Mouse (Mus musculus) testis, adult 2 months (tissue): Measurements from ENCODE around the gene Brinp2. TPM values are rescaled to one million over a fixed set of nuclear protein-coding genes. Genes with fewer than 3 reads are reported as not detected.
A peak's percentile ranks its signal among the peaks of the same experiment; 100 is the strongest.

ENCODE experiments used
- H3K27ac ChIP-seq: fragments of 200-500 bp; 2 replicates; pipeline ENCODE4 v1.5.1; 2012; ENCODE audit warnings: low read depth, low read length; ENCODE audit not compliant: control insufficient read depth, insufficient read depth
- H3K27me3 ChIP-seq: fragments of 200-500 bp; 2 replicates; pipeline ENCODE4 v1.6.1; 2012; ENCODE audit warnings: mild to moderate bottlenecking, low read length, moderate library complexity; ENCODE audit not compliant: control insufficient read depth, insufficient read depth
- H3K36me3 ChIP-seq: fragments of 200-500 bp; 2 replicates; pipeline ENCODE4 v1.6.1; 2012; ENCODE audit warnings: mild to moderate bottlenecking, low read length; ENCODE audit not compliant: control insufficient read depth, insufficient read depth
- H3K4me1 ChIP-seq: fragments of 200-500 bp; 2 replicates; pipeline ENCODE4 v1.6.1; 2012; ENCODE audit warnings: low read length; ENCODE audit not compliant: control insufficient read depth, insufficient read depth
- H3K4me3 ChIP-seq: fragments of 200-500 bp; 2 replicates; pipeline ENCODE4 v1.5.1; 2012; ENCODE audit warnings: low read depth, mild to moderate bottlenecking, low read length, moderate library complexity, mixed read lengths; ENCODE audit not compliant: control insufficient read depth
- CTCF ChIP-seq: fragments of 200-500 bp; IDR thresholded peaks from 2 replicates; pipeline ENCODE4 v1.5.1; 2012; ENCODE audit warnings: low read depth, mild to moderate bottlenecking, inconsistent platforms, low read length, moderate library complexity; ENCODE audit not compliant: control insufficient read depth, insufficient read depth, insufficient replicate concordance
- POLR2A ChIP-seq: fragments of 200-500 bp; IDR thresholded peaks from 2 replicates; pipeline ENCODE4 v1.6.1; 2012; ENCODE audit warnings: low read depth, mild to moderate bottlenecking, inconsistent platforms, low read length, moderate library complexity; ENCODE audit not compliant: control insufficient read depth
- polyA plus RNA-seq: library from polyadenylated mRNA; depleted of rRNA; stranded (reverse); fragments of >200 nt; gene quantifications from 2 replicates; pipeline ENCODE4 v1.2.3, GENCODE M21; 2012

Brinp2 gene
- polyA plus RNA-seq, 1 experiment: 0.07 TPM

DNA sequence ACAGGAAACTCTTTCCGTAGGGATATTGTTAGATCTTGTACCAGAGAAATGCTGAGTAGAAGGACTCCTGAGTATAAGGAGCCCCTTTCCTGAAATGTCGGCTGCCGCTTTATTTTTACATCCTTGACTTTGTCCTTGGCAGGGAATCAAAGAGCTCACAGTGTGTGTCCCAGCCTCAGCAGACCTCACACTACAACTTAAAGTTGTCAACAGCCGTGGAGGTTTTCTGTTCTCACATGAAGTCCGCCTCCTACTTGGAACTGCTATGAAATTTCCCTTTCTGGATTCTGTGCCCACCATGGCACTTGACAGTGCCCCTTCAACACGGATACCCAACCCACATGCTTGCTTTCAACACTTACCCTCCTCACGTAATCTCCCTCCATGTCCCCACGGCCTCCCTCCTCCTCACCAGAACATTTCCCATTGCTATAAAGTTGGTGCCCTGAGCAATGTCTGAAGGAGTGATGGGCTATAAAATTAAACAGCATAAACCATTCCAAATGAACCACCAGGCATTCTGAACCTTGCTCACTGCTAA, 103.4 kb downstream of the Brinp2 start:
- H3K36me3 ChIP-seq: no peaks in the 10 kb centered on the region
- H3K27ac ChIP-seq: no peak overlapping the region
- no peaks in the 10 kb centered on the region for H3K27me3 ChIP-seq
- no peaks in the 10 kb centered on the region for H3K4me1 ChIP-seq
- H3K4me3 ChIP-seq: no peak overlapping the region
- TF ChIP-seq CTCF (no peak), POLR2A (no peak)

DNA sequence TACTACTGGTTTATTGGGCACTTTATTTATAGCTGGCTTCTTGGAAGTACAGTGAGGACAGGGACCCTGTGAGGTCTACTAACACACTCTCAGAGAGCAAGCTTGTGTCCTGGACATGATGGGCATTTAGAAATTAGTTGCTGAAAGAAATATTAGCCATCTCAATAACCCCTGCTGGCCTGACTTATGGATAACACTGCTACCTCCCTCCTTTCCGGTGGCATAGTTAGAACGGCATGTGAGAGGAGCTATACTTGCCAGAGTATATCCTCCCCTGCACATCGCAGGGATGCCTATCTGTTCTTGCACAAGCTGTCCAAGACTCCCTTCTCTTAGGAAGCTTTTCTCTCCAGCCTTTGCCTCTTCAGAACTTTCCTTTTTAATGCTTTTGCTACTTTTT, 107.9 kb downstream of the Brinp2 start:
- Histone ChIP-seq H3K4me3 (no peak overlapping the region), H3K27ac (no peak overlapping the region), H3K4me1 (no peaks in the 10 kb centered on the region; the same call in 1 of the 2 replicates), H3K27me3 (no peaks in the 10 kb centered on the region), H3K36me3 (no peaks in the 10 kb centered on the region)
- no peak for TF ChIP-seq CTCF
- TF ChIP-seq POLR2A: no peak

DNA sequence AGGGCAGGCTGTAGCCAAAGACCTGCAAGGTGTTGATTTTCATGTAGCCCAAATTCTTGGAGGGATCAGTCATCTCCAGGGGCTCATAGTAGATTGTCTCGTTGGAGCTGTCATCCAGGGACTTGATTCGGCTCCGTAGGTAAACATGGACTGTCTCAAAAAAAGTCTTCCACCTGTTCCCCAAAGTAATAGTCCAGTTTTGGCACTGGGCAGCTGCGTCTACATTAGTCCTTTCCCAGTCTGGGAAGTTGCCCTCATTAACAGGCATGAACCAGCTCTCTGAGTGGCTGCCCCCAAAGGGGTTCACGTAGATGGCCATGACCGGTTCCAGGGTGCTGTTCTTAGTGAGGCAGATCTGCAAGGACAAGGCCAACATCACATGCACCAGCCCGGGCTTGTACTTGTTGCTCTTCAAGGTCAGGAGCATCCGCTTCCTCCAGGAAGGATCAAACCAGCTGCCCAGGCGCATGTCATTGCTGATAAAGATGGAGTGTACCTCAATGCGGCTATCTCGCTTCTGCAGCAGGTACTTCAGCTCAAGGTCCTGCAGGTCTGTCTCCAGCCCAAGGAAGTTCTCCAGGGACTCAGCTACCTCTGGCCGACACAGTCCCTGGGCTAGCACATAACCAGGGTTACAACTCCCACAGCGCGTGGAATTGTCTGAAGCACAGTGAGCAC, 109.5 kb downstream of the Brinp2 start:
- Histone ChIP-seq H3K36me3 (no peaks in the 10 kb centered on the region), H3K27ac (no peak overlapping the region), H3K27me3 (no peaks in the 10 kb centered on the region), H3K4me3 (no peak overlapping the region), H3K4me1 (no peaks in the 10 kb centered on the region; the same call in 1 of the 2 replicates)
- TF ChIP-seq CTCF (no peak), POLR2A (no peak)

DNA sequence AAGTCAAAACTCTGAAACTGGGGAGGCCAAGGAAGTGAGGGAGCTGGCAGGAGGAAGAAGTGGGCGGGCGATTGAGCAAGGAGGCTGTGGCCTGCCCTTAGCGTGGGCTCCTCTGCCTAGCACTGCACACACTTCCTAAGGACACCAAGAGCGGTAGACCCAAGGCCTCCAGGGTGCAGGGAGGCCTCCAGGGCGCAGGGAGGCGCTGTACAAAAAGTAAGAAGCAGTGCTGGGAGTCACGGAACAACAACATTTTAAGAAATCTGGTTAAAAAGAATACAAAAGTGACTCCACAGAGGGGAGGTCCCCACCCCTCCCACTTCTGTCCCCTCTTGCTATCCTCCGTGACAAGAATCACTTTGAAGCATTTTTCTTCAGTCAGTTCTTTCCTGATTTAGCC, 110.6 kb downstream of the Brinp2 start:
- peak; percentile 68; the same call in 1 of the 2 replicates for TF ChIP-seq CTCF
- TF ChIP-seq POLR2A: no peak
- no peaks in the 10 kb centered on the region for H3K27me3 ChIP-seq

DNA sequence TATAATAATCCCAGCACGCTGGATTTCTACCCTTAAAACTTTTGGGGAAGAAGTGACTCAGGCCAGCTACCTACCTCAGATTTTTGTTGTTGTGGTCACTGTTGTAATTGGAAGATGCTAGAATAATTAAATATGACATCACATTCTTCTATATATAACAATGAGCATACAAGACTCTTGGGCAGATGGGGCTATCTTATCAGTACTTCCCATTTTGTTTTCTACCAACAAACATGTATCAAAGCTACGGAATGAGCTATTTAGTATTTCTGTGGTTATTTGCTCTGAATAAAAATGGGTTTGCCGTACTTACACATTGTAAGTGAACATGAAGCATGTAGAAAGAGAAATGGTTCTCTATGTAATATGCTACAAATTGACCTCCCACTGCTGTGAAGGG, 112.1 kb downstream of the Brinp2 start:
- H3K36me3 ChIP-seq: no peaks in the 10 kb centered on the region
- TF ChIP-seq CTCF (no peak), POLR2A (no peak)
- no peak overlapping the region for H3K4me3 ChIP-seq
- H3K27ac ChIP-seq: no peak overlapping the region
- no peaks in the 10 kb centered on the region for H3K27me3 ChIP-seq
- H3K4me1 ChIP-seq: no peaks in the 10 kb centered on the region; the same call in 1 of the 2 replicates

More for the DNA sequence above, 110.6 kb downstream of the Brinp2 start:
- Histone ChIP-seq H3K4me3 (no peak overlapping the region), H3K27ac (no peak overlapping the region), H3K36me3 (no peaks in the 10 kb centered on the region), H3K4me1 (no peaks in the 10 kb centered on the region; the same call in 1 of the 2 replicates)

DNA sequence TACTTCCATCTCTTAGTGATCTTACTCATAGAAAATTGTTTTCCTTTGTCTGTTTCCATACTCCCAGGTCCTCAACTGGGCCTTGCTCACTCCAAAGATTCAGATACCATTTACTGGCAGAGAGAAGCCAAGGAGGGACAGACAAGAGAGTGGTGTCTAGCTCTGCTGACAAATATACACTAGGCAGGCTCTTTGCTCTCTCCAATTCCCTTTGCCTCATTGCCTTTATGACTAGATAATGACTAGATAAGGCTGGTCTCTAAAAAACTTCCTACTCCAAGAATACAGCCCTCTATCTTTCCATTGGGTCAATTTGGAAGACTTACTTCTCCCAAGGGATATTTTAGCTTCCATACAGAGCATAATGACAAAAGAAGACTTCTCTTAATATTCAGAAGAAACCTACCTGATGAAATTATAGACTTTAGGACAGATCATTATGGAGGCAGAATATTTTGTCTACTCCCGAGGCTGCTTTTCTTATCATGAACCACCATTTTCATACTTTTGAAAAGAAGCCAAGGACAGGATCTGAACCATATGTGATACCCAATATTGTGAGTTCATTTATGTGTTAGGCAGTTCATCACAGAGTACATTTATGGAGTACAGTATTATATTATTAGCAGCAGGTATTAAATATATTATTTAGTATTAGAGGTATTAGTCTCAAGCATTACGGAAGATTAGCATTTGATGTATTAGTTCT, 114.1 kb downstream of the Brinp2 start:
- no peak overlapping the region for H3K27ac ChIP-seq
- no peaks in the 10 kb centered on the region for H3K27me3 ChIP-seq
- H3K4me3 ChIP-seq: no peak overlapping the region
- no peaks in the 10 kb centered on the region; the same call in 1 of the 2 replicates for H3K4me1 ChIP-seq
- TF ChIP-seq CTCF: no peak
- TF ChIP-seq POLR2A: no peak
- H3K36me3 ChIP-seq: no peaks in the 10 kb centered on the region

DNA sequence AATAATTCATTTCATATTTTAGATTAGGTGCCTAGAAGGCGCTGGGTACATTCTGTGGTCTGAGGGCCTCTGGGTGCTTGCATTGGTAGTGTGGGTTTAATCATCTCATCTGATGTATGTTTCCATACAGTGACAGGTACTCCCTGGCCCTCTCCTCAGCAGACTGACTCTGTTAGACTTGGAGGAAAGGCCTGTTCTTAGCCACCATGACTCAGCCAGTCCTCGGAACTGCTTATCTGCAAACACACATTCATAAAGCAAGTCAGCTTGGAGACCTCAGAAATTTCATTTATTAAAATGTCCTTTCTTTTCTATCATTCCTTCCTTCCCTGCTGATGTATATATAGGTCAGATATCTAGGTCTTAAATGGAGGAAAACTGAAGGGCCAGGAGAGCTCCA, 116.3 kb downstream of the Brinp2 start:
- no peaks in the 10 kb centered on the region for H3K36me3 ChIP-seq
- no peak for TF ChIP-seq POLR2A
- TF ChIP-seq CTCF: no peak
- H3K4me3 ChIP-seq: no peak overlapping the region
- no peaks in the 10 kb centered on the region for H3K4me1 ChIP-seq
- H3K27ac ChIP-seq: no peak overlapping the region
- no peaks in the 10 kb centered on the region for H3K27me3 ChIP-seq

DNA sequence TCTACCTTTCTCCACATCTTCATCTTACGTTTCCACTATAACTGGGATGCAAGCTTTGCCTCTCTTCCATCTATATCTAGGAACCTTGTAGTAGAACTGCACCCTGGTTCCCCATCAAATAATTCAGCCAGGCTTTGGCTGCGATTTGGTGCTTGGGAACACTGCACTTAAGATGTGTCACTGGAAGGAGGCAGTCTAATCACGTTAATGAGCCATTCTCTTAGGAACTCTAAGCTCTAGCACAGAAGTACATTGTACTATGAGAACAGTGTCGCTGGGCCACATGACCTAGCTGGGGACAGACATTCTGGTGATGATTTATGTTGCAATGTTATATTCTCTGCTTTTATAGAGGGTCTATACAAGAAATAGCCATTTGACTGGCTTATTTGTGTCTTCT, 117.4 kb downstream of the Brinp2 start:
- no peak overlapping the region for H3K4me3 ChIP-seq
- H3K27me3 ChIP-seq: no peaks in the 10 kb centered on the region
- TF ChIP-seq CTCF (no peak), POLR2A (no peak)
- H3K27ac ChIP-seq: no peak overlapping the region
- H3K4me1 ChIP-seq: no peaks in the 10 kb centered on the region
- no peaks in the 10 kb centered on the region for H3K36me3 ChIP-seq
